Mouse (Mus musculus): ENCODE measurements around the gene Scrt2.

- no peak for TF ChIP-seq GATA1 (IDR thresholded peaks at IDR 0.05; ENCODE audit: low read length)
- TF ChIP-seq TAL1 (IDR thresholded peaks at IDR 0.05; ENCODE audit: low read length), result peak; percentile 24; the same call in 1 of the 3 replicates
Measured at GRCm38 (mm10) chr2:152117694-152118093, 36.4 kb downstream of the Scrt2 start.

Data from erythroblast, embryonic 14.5 days (primary cell).